Mouse (Mus musculus) myocyte (in vitro differentiated cells): ENCODE data around the gene Atp4b. TPM values are rescaled to one million over a fixed set of nuclear protein-coding genes. Genes with fewer than 3 reads are reported as not detected.
"Not testable (repeated sequence)": the region's sequence is repeated elsewhere in the genome, so short reads cannot be mapped to it uniquely, and the experiment has no call there.

Experiments
- H3K27me3 ChIP-seq: one replicate; pipeline ENCODE4 v1.6.1; 2011; ENCODE audit not compliant: control insufficient read depth, insufficient read depth, insufficient read length
- H3K36me3 ChIP-seq: one replicate; pipeline ENCODE4 v1.6.1; 2011; ENCODE audit not compliant: control insufficient read depth, insufficient read depth
- H3K4me2 ChIP-seq: one replicate; pipeline ENCODE4 v1.6.1; 2011; ENCODE audit warnings: low read depth, control low read depth
- H3K4me3 ChIP-seq: one replicate; pipeline ENCODE4 v1.5.1; 2011; ENCODE audit warnings: mild to moderate bottlenecking, control low read depth, moderate library complexity
- H3K79me2 ChIP-seq: one replicate; pipeline ENCODE4 v1.6.1; 2011; ENCODE audit not compliant: control insufficient read depth, insufficient read depth
- H3ac ChIP-seq: one replicate; pipeline ENCODE4 v1.6.1; 2011; ENCODE audit not compliant: control insufficient read depth, insufficient read length
- CEBPB ChIP-seq: IDR thresholded peaks from 2 replicates; pipeline ENCODE4 v1.6.1; 2011; ENCODE audit warnings: mild to moderate bottlenecking, moderate library complexity; ENCODE audit not compliant: poor library complexity, insufficient read depth, severe bottlenecking
- E2F4 ChIP-seq: IDR thresholded peaks from one replicate; pipeline ENCODE4 v1.6.1; 2011; ENCODE audit warnings: mild to moderate bottlenecking, control low read depth, moderate library complexity; ENCODE audit not compliant: insufficient read depth
- MAX ChIP-seq: IDR thresholded peaks from one replicate; pipeline ENCODE4 v1.6.1; 2011; ENCODE audit warnings: low read depth, mild to moderate bottlenecking, control low read depth
- MYOD1 ChIP-seq, 3 experiments: IDR thresholded peaks; one replicate each; pipeline ENCODE4 v1.6.1; 2011; ENCODE audit warnings: control low read depth in 2 of 3, low read depth in 2 of 3, mild to moderate bottlenecking in 2 of 3, moderate library complexity in 1 of 3; ENCODE audit not compliant: insufficient read length in 2 of 3, control insufficient read depth in 1 of 3
- MYOG ChIP-seq, 3 experiments: IDR thresholded peaks; one replicate each; pipeline ENCODE4 v1.6.1; 2011; ENCODE audit warnings: control low read depth in 2 of 3, low read depth in 2 of 3, mild to moderate bottlenecking in 2 of 3; ENCODE audit not compliant: insufficient read length in 2 of 3, control insufficient read depth in 1 of 3, insufficient read depth in 1 of 3
- POLR2A ChIP-seq: IDR thresholded peaks from one replicate; pipeline ENCODE4 v1.6.1; 2011; ENCODE audit warnings: low read depth, mild to moderate bottlenecking, control low read depth, moderate library complexity; ENCODE audit not compliant: insufficient read length
- POLR2AphosphoS2 ChIP-seq: IDR thresholded peaks from one replicate; pipeline ENCODE4 v1.6.1; 2011; ENCODE audit warnings: low read depth, control low read depth; ENCODE audit not compliant: insufficient read length
- REST ChIP-seq: IDR thresholded peaks from one replicate; pipeline ENCODE4 v1.6.1; 2011; ENCODE audit warnings: mild to moderate bottlenecking, control low read depth, moderate library complexity; ENCODE audit not compliant: insufficient read depth, insufficient read length
- SRF ChIP-seq: IDR thresholded peaks from one replicate; pipeline ENCODE4 v1.6.1; 2011; ENCODE audit warnings: low read depth; ENCODE audit not compliant: control insufficient read depth, insufficient read length
- TCF3 ChIP-seq: IDR thresholded peaks from one replicate; pipeline ENCODE4 v1.6.1; 2011; ENCODE audit warnings: low read depth, control low read depth; ENCODE audit not compliant: insufficient read length
- USF1 ChIP-seq: IDR thresholded peaks from one replicate; pipeline ENCODE4 v1.6.1; 2011; ENCODE audit warnings: low read depth, mild to moderate bottlenecking, control low read depth, moderate library complexity
- polyA plus RNA-seq: library from polyadenylated mRNA; unstranded; fragments of >200 nt; fragmentation: generic; extraction: Trizol; gene quantifications from one replicate; pipeline ENCODE4 v1.2.1, GENCODE M21; 2012; ENCODE audit warnings: missing spikeins

Gene Atp4b
- polyA plus RNA-seq, 1 experiment: not detected

- 0 out of 2 replicates have a peak, but pooled peaks have one; percentile 13 for TF ChIP-seq CEBPB
- TF ChIP-seq POLR2AphosphoS2: no peak
- Histone ChIP-seq H3K4me2 (peak overlapping the region; percentile 72), H3K79me2 (peaks cover 39% of the 10 kb centered on the region), H3K36me3 (peaks cover 12% of the 10 kb centered on the region), H3K4me3 (peak overlapping the region; percentile 32), H3K27me3 (no peaks in the 10 kb centered on the region), H3ac (peak overlapping the region; percentile 81)
Measured at GRCm38 (mm10) chr8:13338901-13339645, 57.6 kb downstream of the Atp4b start.

DNA sequence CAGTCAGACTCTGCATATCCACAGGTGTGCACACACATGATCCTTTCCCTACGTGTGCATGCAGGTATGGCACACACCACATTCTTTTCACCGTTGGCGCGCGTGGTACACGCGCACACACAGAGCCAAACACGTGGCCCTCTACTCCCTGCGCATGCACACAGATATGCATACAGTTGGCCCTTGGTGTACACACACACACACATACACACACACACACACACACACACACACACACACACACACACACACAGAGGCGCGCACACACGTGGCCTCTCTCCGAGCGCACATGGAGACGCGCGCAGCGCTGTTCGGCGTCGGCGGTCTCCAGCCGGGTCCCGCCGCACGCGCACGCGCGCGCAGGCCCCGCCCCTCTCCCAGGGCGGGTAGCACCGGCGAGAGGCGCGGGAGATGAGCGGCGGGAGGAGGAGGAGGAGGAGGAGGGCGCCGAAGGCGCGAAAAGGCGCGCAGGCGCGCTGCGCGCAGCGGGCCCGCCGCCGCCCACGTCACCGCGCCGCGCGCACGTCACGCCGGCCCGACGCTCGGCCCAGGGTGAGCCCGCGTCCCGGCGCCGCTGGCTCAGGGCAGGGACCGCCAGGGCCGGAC is 58.3 kb downstream of the Atp4b start, which contains the start of gene Tfdp1:
Tfdp1 (plus strand) TSS at position 497 of the 606 bp plus-strand sequence.
- H3ac ChIP-seq: peak within 1 kb of the TSS; percentile 81
- no peaks in the 10 kb centered on the region for H3K27me3 ChIP-seq
- H3K79me2 ChIP-seq: peaks cover 36% of the 10 kb centered on the region
- H3K36me3 ChIP-seq: peaks cover 12% of the 10 kb centered on the region
- H3K4me3 ChIP-seq: peak within 1 kb of the TSS; percentile 32
- peak within 1 kb of the TSS; percentile 72 for H3K4me2 ChIP-seq
- no peak for TF ChIP-seq MAX
- TF ChIP-seq USF1: no peak
- TF ChIP-seq CEBPB: no peak
- peak; percentile 69 for TF ChIP-seq E2F4
- TF ChIP-seq MYOD1 (IDR thresholded peaks at IDR 0.05; ENCODE audit: control insufficient read depth in 1 of 3, insufficient read length in 2 of 3, low read depth in 2 of 3): peak in 1 of 3 experiments; percentile 6
- TF ChIP-seq TCF3: no peak
- peak; percentile 54 for TF ChIP-seq POLR2AphosphoS2
- TF ChIP-seq REST: no peak
- TF ChIP-seq SRF: no peak
- peak; percentile 60 for TF ChIP-seq POLR2A

DNA sequence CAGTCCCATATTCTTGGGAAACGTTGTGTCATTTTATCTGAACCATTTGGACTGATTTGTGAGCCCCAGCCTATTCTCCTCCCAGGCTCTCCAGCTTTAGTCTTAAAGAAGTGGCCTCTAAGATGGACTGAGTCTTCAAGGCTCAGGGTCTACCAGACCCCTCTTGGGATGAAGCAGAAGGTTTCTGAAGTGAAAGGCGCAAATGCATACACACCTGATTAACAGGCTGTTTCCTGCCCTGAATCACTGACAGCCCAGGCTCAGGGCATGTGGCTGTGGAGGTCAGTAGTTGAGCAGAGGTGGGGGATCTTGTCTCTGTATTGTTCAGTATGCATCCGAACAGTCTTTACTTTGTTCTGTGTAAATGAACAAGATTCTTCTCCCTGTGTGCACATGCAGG is 58.9 kb downstream of the Atp4b start:
- peak overlapping the region; percentile 32 for H3K4me3 ChIP-seq
- TF ChIP-seq REST (no peak), MYOG (IDR thresholded peaks at IDR 0.05; ENCODE audit: control insufficient read depth in 1 of 3, insufficient read depth in 1 of 3, insufficient read length in 2 of 3, low read depth in 2 of 3) (no peak), SRF (no peak), MAX (no peak)

DNA sequence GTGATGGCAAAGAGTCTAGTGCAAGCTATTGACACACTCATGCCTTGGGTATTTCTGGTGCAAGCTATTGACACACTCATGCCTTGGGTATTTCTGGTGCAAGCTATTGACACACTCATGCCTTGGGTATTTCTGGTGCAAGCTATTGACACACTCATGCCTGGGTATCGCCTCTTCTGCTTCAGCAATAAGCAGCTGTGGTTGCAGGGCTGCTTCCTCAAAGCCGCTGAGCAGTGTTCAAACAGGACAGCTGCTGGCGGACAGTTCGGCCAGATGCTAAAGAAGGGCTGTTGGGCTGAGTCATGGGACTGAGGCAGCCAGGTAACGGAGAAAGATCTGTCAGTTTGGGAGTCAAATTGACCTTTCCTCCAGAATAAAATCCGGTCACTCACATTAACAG is 59.4 kb downstream of the Atp4b start:
- not testable (repeated sequence) for H3K27me3 ChIP-seq, H3K36me3 ChIP-seq
- H3K79me2 ChIP-seq: peaks cover 30% of the 10 kb centered on the region

More for the DNA sequence above, 58.9 kb downstream of the Atp4b start:
- Histone ChIP-seq H3K27me3 (no peaks in the 10 kb centered on the region), H3K36me3 (peaks cover 8% of the 10 kb centered on the region), H3ac (no peak overlapping the region), H3K79me2 (peaks cover 35% of the 10 kb centered on the region), H3K4me2 (no peak overlapping the region)

More for the DNA sequence above, 59.4 kb downstream of the Atp4b start:
- TF ChIP-seq MYOD1 (IDR thresholded peaks at IDR 0.05; ENCODE audit: control insufficient read depth in 1 of 3, insufficient read length in 2 of 3, low read depth in 2 of 3) (peak in 1 of 3 experiments; percentile 20), CEBPB (0 out of 2 replicates have a peak, but pooled peaks have one; percentile 19)
- H3K4me2 ChIP-seq, H3K4me3 ChIP-seq, H3ac ChIP-seq: not testable (repeated sequence)

Other genes with a start within 250 kb of the Atp4b start
- 531 TPM for gene Lamp1, start 237.7 kb downstream of the Atp4b start, polyA plus RNA-seq
- gene Grtp1, start 196.2 kb downstream of the Atp4b start, polyA plus RNA-seq: 34.4 TPM
- 17.8 TPM for gene Adprhl1, start 142.7 kb downstream of the Atp4b start, polyA plus RNA-seq
- gene Dcun1d2, start 108.7 kb downstream of the Atp4b start, polyA plus RNA-seq: 15.3 TPM
- gene Tmco3, start 108.6 kb downstream of the Atp4b start, polyA plus RNA-seq: 28.2 TPM
- gene Tfdp1, start 58.1 kb downstream of the Atp4b start, polyA plus RNA-seq: 40.8 TPM
- gene Grk1, start 8.3 kb upstream of the Atp4b start, polyA plus RNA-seq: under 0.01 TPM
- gene Tmem255b, start 38.4 kb upstream of the Atp4b start, polyA plus RNA-seq: not detected
- gene Gas6, start 97.7 kb upstream of the Atp4b start, polyA plus RNA-seq: 0.50 TPM
- gene 1700029H14Rik, start 165.6 kb upstream of the Atp4b start, polyA plus RNA-seq: not detected